Mouse (Mus musculus) bone marrow macrophage, adult 2 months (primary cell): ENCODE measurements around the gene Depdc5.
"Not testable (repeated sequence)": the region's sequence is repeated elsewhere in the genome, so short reads cannot be mapped to it uniquely, and the experiment has no call there.

Source experiments
- CTCF ChIP-seq: IDR thresholded peaks from 2 replicates; pipeline ENCODE4 v1.5.1; 2012; ENCODE audit warnings: low read depth, mild to moderate bottlenecking, low read length, moderate library complexity
- POLR2A ChIP-seq: IDR thresholded peaks from 2 replicates; pipeline ENCODE4 v1.6.1; 2012; ENCODE audit warnings: mild to moderate bottlenecking, low read depth, low read length, borderline replicate concordance

- TF ChIP-seq CTCF, POLR2A: not testable (repeated sequence)
Measured at GRCm38 (mm10) chr5:33033633-33034032, 170.1 kb downstream of the Depdc5 start.
